Mouse (Mus musculus) forebrain, embryonic 15.5 days (tissue): ENCODE results near the gene Zfp872. TPM values are rescaled to one million over a fixed set of nuclear protein-coding genes. Genes with fewer than 3 reads are reported as not detected.
"Not testable (repeated sequence)": the region's sequence is repeated elsewhere in the genome, so short reads cannot be mapped to it uniquely, and the experiment has no call there.

Source experiments
- ATAC-seq: fragments of 200-750 bp; cut with Nextera tagmentation; replicated peaks from 2 replicates; pipeline ENCODE4 v1.8.0; 2017; ENCODE audit warnings: mild to moderate bottlenecking, moderate TSS enrichment, moderate library complexity
- H3K27ac ChIP-seq: fragments of 300-500 bp; sonication (generic); replicated peaks from 2 replicates; pipeline ENCODE4 v1.5.1; 2015; ENCODE audit warnings: mild to moderate bottlenecking, inconsistent platforms
- H3K27me3 ChIP-seq: fragments of 300-500 bp; sonication (generic); 2 replicates; pipeline ENCODE4 v1.6.1; 2015; ENCODE audit warnings: inconsistent platforms
- H3K36me3 ChIP-seq: fragments of 300-500 bp; sonication (generic); 2 replicates; pipeline ENCODE4 v1.6.1; 2015; ENCODE audit warnings: mild to moderate bottlenecking, inconsistent platforms
- H3K4me1 ChIP-seq: fragments of 300-500 bp; sonication (generic); 2 replicates; pipeline ENCODE4 v1.6.1; 2015; ENCODE audit warnings: inconsistent platforms
- H3K4me2 ChIP-seq: fragments of 300-500 bp; sonication (generic); replicated peaks from 2 replicates; pipeline ENCODE4 v1.6.1; 2015; ENCODE audit warnings: mild to moderate bottlenecking, inconsistent platforms
- H3K4me3 ChIP-seq: fragments of 300-500 bp; sonication (generic); 2 replicates; pipeline ENCODE4 v1.5.1; 2015; ENCODE audit warnings: mild to moderate bottlenecking, inconsistent platforms
- H3K9ac ChIP-seq: fragments of 300-500 bp; sonication (generic); replicated peaks from 2 replicates; pipeline ENCODE4 v1.6.1; 2015; ENCODE audit warnings: mild to moderate bottlenecking, inconsistent platforms
- H3K9me3 ChIP-seq: fragments of 300-500 bp; sonication (generic); 2 replicates; pipeline ENCODE4 v1.6.1; 2016; ENCODE audit warnings: inconsistent platforms
- WGBS: fragments of 180-500 bp; shearing (Covaris S2); methylation state at CpG from one replicate; pipeline ENCODE4 v1.1.7; 2015; ENCODE audit warnings: mixed read lengths; 5-methylcytosine and 5-hydroxymethylcytosine counted together
- polyA plus RNA-seq: library from polyadenylated mRNA; unstranded; fragments of >200 nt; fragmentation: Nextera tagmentation; extraction: Ambion mirVana; gene quantifications from 2 replicates; pipeline ENCODE4 v1.2.1, GENCODE M21; 2015

The Zfp872 gene
- polyA plus RNA-seq, 1 experiment from 2014 or later = 0.18 TPM

DNA sequence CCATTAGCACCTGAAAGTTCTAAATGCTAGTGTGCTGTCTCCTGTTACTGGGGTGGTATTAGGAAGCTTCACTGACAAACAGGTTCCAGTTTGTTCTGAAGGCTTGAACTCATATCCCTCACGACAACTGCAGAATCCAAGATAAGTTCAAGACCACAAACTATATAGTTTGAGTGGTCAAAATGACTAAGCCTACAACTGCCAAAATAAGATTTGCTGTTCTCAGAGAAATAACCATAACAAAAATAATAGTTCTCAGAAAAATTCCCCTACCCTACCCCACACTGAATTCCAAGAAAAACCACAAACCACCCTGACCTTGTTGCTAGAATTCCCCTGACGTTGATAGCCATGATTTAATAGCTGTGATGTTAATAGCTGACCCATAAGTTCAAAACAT is 26.7 kb downstream of the Zfp872 start:
- no peak overlapping the region for H3K9ac ChIP-seq
- no peak overlapping the region for H3K4me2 ChIP-seq
- WGBS = 91% methylated on average over 2 of the region's 2 CpGs
- ATAC-seq = no peak
- no peaks in the 10 kb centered on the region for H3K36me3 ChIP-seq
- no peak overlapping the region for H3K4me3 ChIP-seq
- no peaks in the 10 kb centered on the region for H3K27me3 ChIP-seq
- no peak overlapping the region for H3K27ac ChIP-seq
- no peaks in the 10 kb centered on the region for H3K9me3 ChIP-seq
- H3K4me1 ChIP-seq = no peaks in the 10 kb centered on the region

- Histone ChIP-seq H3K9ac (no peak overlapping the region), H3K4me2 (no peak overlapping the region), H3K27ac (no peak overlapping the region), H3K9me3 (no peaks in the 10 kb centered on the region), H3K36me3 (no peaks in the 10 kb centered on the region), H3K4me3 (no peak overlapping the region), H3K27me3 (no peaks in the 10 kb centered on the region), H3K4me1 (no peaks in the 10 kb centered on the region)
- 61% methylated on average over 3 of the region's 3 CpGs for WGBS
- ATAC-seq = no peak
These were observed 28.8 kb downstream of the Zfp872 start for GRCm38 (mm10) chr9:22216705-22217104.

DNA sequence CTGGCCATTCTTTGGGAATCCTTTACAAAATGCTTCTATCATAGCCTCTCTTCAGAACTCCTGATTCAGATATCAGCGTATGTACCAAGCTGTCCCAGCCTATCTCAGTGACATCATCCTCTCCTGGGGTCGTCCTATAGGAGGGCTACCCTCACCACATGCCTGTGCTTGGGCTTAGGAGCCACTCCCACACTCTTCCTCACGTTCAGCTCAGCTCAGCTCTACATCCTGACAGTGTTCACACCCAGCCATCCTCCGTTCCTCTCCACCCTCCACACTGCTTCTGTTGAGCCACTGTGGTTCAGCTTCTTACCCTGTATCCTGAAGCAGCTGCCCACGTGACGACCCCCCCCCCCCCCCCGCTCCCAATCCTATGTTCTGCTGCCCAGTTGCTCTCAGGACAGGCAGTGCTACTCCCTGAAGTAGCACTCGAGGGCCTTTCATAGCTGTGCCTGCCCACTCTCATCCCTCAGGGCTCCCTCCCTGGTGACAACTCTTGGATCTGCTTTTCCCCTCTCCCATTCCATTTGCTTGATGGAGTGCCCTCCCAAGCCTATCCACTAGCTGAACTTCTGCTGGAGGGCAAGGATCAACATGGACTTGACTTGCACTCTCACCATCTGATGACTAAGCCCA is 30.1 kb downstream of the Zfp872 start:
- ATAC-seq = no peak
- 67% methylated on average over 5 of the region's 8 CpGs for WGBS
- H3K4me3 ChIP-seq = no peak overlapping the region
- no peaks in the 10 kb centered on the region for H3K36me3 ChIP-seq
- no peak overlapping the region for H3K27ac ChIP-seq
- no peaks in the 10 kb centered on the region for H3K4me1 ChIP-seq
- no peak overlapping the region for H3K4me2 ChIP-seq
- no peak overlapping the region for H3K9ac ChIP-seq
- H3K9me3 ChIP-seq = no peaks in the 10 kb centered on the region
- no peaks in the 10 kb centered on the region for H3K27me3 ChIP-seq

DNA sequence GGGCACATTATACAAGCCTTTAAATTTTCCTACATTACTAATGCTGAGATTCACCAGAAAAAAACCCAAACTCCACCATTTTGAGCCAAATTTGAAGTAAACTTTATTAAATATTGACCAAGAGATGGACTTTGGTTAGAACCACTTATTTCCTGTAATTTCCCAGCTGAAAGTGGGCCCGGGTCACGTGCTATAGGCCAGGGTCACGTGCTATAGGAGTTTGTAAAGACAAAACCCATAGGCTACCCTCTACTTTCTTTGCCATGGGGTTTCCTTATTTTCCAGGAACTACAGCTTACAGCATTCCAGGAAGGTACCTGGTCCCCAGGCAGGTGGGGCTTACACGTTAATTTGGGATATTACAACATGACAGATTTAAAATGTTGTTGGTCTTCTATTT is 36.2 kb downstream of the Zfp872 start:
- Histone ChIP-seq H3K27me3 (no peaks in the 10 kb centered on the region), H3K27ac (no peak overlapping the region), H3K4me3 (no peak overlapping the region), H3K9me3 (no peaks in the 10 kb centered on the region), H3K36me3 (no peaks in the 10 kb centered on the region), H3K4me2 (no peak overlapping the region), H3K9ac (no peak overlapping the region), H3K4me1 (0 out of 2 replicates have a peak, but pooled peaks cover 4% of the 10 kb centered on the region)
- no peak for ATAC-seq
- 94% methylated on average over 4 of the region's 4 CpGs for WGBS

- H3K9ac ChIP-seq = peak overlapping the region; percentile 37
- peak overlapping the region; percentile 89 for H3K27ac ChIP-seq
- no peaks in the 10 kb centered on the region for H3K36me3 ChIP-seq
- 27% methylated on average over 17 of the region's 17 CpGs for WGBS
- no peaks in the 10 kb centered on the region for H3K9me3 ChIP-seq
- H3K4me1 ChIP-seq = 0 out of 2 replicates have a peak, but pooled peaks cover 4% of the 10 kb centered on the region
- H3K4me3 ChIP-seq = peak overlapping the region; percentile 89
- H3K27me3 ChIP-seq = no peaks in the 10 kb centered on the region
- peak; percentile 80; the same call in 1 of the 2 replicates for ATAC-seq
- H3K4me2 ChIP-seq = peak overlapping the region; percentile 70
These were observed 36.9 kb downstream of the Zfp872 start for GRCm38 (mm10) chr9:22224536-22225503.

DNA sequence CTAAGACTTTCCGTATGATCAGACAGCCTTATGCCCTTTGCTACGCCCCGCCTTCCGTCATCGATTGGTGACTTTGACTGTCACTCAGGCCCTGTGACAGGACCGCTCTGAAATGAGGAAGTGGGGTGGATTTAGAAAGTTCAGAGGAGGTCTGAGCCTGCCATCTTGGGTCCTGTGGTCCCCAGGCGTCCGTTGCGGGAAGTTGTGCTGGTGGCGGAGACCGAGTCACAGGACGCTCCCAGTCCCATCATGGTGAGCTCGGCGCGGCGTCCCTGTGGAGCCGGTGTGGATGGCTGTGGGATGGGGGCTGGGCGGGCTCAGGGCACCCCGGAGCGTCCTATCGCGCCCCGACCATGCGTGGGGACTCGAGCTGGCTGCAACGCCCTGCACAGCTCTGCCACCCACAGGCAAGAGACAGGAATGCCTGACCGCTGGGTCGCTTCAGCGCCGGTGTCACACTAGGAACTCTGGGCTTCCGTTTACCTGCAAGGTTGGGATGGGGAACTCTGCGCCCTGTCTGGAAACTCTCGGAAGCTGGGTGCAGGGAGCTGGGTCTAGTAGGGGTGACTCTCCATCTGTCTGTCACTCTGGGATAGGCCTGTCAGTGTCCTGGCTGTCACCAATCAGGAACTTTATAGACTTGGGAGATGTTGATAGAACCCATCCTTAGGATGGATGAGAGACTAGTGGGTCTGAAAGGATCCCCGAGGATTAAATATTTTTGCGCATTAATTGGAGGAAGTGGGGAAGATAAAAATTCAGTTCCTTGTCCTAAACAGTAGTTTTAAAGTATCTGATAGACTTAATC is 37.9 kb downstream of the Zfp872 start, which contains the start of gene Zfp809:
Zfp809 (plus strand) TSS at position 134 of the 808 bp plus-strand sequence.
- H3K4me3 ChIP-seq = peak within 1 kb of the TSS; percentile 89
- H3K4me1 ChIP-seq = 0 out of 2 replicates have a peak, but pooled peaks cover 4% of the 10 kb centered on the region
- H3K4me2 ChIP-seq = peak within 1 kb of the TSS; percentile 70
- H3K27ac ChIP-seq = peak within 1 kb of the TSS; percentile 89
- 2% methylated on average over 35 of the region's 35 CpGs for WGBS
- H3K27me3 ChIP-seq = no peaks in the 10 kb centered on the region
- H3K9me3 ChIP-seq = no peaks in the 10 kb centered on the region
- ATAC-seq = peak; percentile 99
- H3K36me3 ChIP-seq = no peaks in the 10 kb centered on the region
- H3K9ac ChIP-seq = peak within 1 kb of the TSS; percentile 67

DNA sequence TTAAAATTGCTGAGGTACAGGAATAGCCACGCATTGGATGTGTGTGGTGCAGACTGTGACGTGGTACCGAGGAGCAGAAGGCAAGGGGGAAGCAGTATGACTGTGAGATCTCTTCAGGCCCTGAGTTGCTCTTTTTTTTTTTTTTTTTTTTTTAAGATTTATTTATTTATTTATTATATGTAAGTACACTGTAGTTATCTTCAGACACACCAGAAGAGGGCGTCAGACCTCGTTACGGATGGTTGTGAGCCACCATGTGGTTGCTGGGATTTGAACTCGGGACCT is 38.4 kb downstream of the Zfp872 start:
- not testable (repeated sequence) for ATAC-seq, H3K27me3 ChIP-seq, H3K36me3 ChIP-seq, H3K4me1 ChIP-seq, H3K9me3 ChIP-seq, H3K27ac ChIP-seq
- Histone ChIP-seq H3K9ac (peak overlapping the region; percentile 67; the same call in 1 of the 2 replicates), H3K4me3 (peak overlapping the region; percentile 89), H3K4me2 (peak overlapping the region; percentile 70)
- WGBS = 72% methylated on average over 7 of the region's 7 CpGs

DNA sequence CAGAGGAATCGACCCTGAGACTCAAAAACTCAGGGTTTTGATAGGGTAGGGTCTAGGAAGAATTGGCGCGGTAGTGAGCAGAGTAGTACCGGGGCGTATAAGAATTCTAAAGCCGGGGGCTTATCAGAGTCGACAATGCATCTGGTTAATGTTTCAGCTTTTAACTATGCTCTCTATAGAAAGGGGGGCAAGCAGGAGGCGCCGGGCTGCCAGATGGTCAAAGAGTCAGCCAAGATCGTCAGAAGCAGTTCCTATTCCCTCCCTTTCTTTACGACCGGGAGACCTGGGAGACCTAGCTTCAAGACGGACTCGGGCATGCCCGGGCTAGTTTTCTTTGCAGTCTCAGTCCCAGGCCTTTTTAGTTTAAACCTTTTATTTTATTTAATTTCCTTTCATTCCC is 39.0 kb downstream of the Zfp872 start:
- ATAC-seq = no peak
- Histone ChIP-seq H3K9me3 (no peaks in the 10 kb centered on the region), H3K27me3 (no peaks in the 10 kb centered on the region)

DNA sequence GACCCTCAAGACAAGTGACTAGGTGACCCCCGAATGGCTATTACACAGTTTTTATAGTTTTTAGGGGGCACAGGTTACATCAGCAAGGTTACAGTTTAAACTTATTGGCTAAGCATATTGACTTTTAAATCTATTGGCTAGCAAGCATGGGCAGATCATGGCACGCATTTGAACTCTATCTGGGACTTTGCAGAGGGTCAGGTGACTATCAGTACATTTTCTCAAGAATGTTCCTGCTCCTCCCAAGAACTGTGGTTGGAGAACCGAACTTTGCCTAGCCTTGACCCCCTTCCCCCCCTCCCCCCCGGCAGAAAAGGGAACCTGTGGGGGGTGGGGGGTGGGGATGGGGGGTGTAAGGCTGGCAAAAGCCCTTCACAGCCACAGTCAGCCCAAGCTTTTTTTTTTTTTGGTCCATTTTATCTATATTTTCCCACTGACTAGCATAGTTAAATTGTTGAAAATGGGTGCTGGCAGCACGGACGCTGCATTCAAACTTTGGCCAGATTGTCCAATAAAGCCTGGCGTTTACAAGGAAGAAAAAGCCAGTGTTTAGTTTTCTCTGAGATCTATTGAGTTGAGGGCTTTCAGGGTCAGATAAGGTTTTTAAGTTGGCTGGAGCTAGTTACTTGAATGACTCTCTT is 41.6 kb downstream of the Zfp872 start:
- Histone ChIP-seq H3K9ac (no peak overlapping the region), H3K4me1 (0 out of 2 replicates have a peak, but pooled peaks cover 4% of the 10 kb centered on the region), H3K36me3 (no peaks in the 10 kb centered on the region), H3K27ac (no peak overlapping the region), H3K4me3 (no peak overlapping the region), H3K9me3 (no peaks in the 10 kb centered on the region), H3K27me3 (no peaks in the 10 kb centered on the region), H3K4me2 (no peak overlapping the region)
- WGBS = 87% methylated on average over 7 of the region's 7 CpGs
- no peak for ATAC-seq

More for the DNA sequence above, 39.0 kb downstream of the Zfp872 start:
- Histone ChIP-seq H3K9ac (no peak overlapping the region), H3K36me3 (no peaks in the 10 kb centered on the region), H3K4me2 (no peak overlapping the region), H3K4me3 (no peak overlapping the region), H3K27ac (no peak overlapping the region), H3K4me1 (0 out of 2 replicates have a peak, but pooled peaks cover 4% of the 10 kb centered on the region)
- WGBS = 92% methylated on average over 15 of the region's 15 CpGs

DNA sequence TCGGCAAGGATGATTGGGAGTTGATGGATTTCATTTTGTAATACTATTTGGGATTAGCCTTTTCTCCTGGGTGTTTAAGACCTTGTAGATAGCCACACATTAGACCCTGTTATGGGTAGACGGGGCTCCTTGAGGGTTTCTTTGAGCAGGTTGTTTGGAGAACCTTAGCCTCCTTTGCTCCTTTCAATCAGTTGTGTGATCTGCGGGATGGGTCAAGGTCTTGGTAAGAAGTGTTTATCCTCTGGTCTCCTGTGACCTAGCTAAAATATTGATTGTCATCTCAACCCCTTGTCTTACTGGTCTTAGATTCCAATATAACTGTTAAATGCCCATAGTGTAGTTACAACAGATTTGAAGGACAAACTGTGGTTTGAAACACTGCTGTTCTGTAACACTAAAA is 42.2 kb downstream of the Zfp872 start:
- Histone ChIP-seq H3K27ac (no peak overlapping the region), H3K4me2 (no peak overlapping the region), H3K36me3 (no peaks in the 10 kb centered on the region), H3K27me3 (no peaks in the 10 kb centered on the region), H3K9me3 (no peaks in the 10 kb centered on the region), H3K4me1 (0 out of 2 replicates have a peak, but pooled peaks cover 4% of the 10 kb centered on the region), H3K9ac (no peak overlapping the region), H3K4me3 (no peak overlapping the region)
- ATAC-seq = no peak
- 96% methylated on average over 3 of the region's 3 CpGs for WGBS

DNA sequence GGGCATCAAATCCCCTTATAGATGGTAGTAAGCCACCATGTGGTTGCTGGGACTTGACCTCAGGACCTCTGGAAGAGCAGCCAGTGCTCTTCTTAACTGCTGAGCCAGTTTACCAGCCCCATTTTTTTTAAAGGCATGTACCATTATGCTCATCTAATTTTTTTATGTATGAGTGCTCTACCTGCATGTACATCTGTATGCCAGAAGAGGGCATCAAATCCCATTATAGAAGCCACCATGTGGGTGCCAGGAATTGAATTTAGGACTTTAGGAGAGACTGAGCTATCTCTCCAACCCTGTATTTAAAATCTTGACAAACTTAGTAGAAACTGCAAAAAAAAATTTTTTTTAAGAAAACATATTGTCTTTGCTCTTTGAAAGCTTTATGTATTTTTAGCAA is 42.7 kb downstream of the Zfp872 start:
- Histone ChIP-seq H3K27me3 (no peaks in the 10 kb centered on the region), H3K9me3 (no peaks in the 10 kb centered on the region), H3K4me1 (0 out of 2 replicates have a peak, but pooled peaks cover 4% of the 10 kb centered on the region), H3K4me2 (no peak overlapping the region), H3K9ac (no peak overlapping the region), H3K27ac (no peak overlapping the region), H3K4me3 (no peak overlapping the region), H3K36me3 (no peaks in the 10 kb centered on the region)
- no peak for ATAC-seq
